Mouse (Mus musculus) liver, embryonic 14.5 days (tissue): ENCODE measurements around the gene Park7. TPM values are rescaled to one million over a fixed set of nuclear protein-coding genes. Genes with fewer than 3 reads are reported as not detected.

Experiments used
- ATAC-seq: fragments of 200-750 bp; cut with Nextera tagmentation; 2 replicates; pipeline ENCODE4 v1.8.0; 2017; ENCODE audit warnings: moderate number of reproducible peaks, mild to moderate bottlenecking, moderate library complexity; ENCODE audit not compliant: insufficient read depth
- DNase-seq, 3 experiments: peaks; one replicate each; pipeline ENCODE4 v3.0.0-alpha.2; 2012 to 2013; ENCODE audit warnings: low read depth in 3 of 3, low spot score in 3 of 3
- H3K27ac ChIP-seq: fragments of 300-500 bp; sonication (generic); 2 replicates; pipeline ENCODE4 v1.5.1; 2014; ENCODE audit warnings: moderate library complexity, mild to moderate bottlenecking, control low read depth, inconsistent platforms
- H3K27me3 ChIP-seq: fragments of 300-500 bp; sonication (generic); 2 replicates; pipeline ENCODE4 v1.6.1; 2014; ENCODE audit warnings: mild to moderate bottlenecking, low read length, moderate library complexity; ENCODE audit not compliant: control insufficient read depth, insufficient read depth
- H3K36me3 ChIP-seq: fragments of 300-500 bp; sonication (generic); replicated peaks from 2 replicates; pipeline ENCODE4 v1.6.1; 2014; ENCODE audit warnings: low read depth; ENCODE audit not compliant: control insufficient read depth, insufficient read depth
- H3K4me1 ChIP-seq, 2 experiments: fragments of 200-500 bp in 1 of 2; fragments of 300-500 bp in 1 of 2; sonication (generic) in 1 of 2; replicated peaks; 2 replicates each; pipeline ENCODE4 v1.6.1; 2012 to 2014; ENCODE audit warnings: antibody characterized with exemption in 1 of 2, inconsistent platforms in 1 of 2, low read length in 1 of 2; ENCODE audit not compliant: control insufficient read depth in 2 of 2, insufficient read depth in 2 of 2
- H3K4me2 ChIP-seq: fragments of 300-500 bp; sonication (generic); 2 replicates; pipeline ENCODE4 v1.6.1; 2014; ENCODE audit warnings: low read depth, mild to moderate bottlenecking, control low read depth, moderate library complexity
- H3K4me3 ChIP-seq, 2 experiments: fragments of 200-500 bp in 1 of 2; fragments of 300-500 bp in 1 of 2; sonication (generic) in 1 of 2; 2 replicates each; pipeline ENCODE4 v1.5.1; 2012 to 2014; ENCODE audit warnings: low read depth in 2 of 2, low read length in 2 of 2, mild to moderate bottlenecking in 2 of 2, control low read depth in 1 of 2, inconsistent platforms in 1 of 2, moderate library complexity in 1 of 2; ENCODE audit not compliant: insufficient read depth in 1 of 2
- H3K9ac ChIP-seq: fragments of 300-500 bp; sonication (generic); replicated peaks from 2 replicates; pipeline ENCODE4 v1.6.1; 2014; ENCODE audit warnings: mild to moderate bottlenecking, control low read depth, moderate library complexity
- H3K9me3 ChIP-seq: fragments of 300-500 bp; sonication (generic); 2 replicates; pipeline ENCODE4 v1.6.1; 2016; ENCODE audit warnings: low read length, mixed read lengths; ENCODE audit not compliant: control insufficient read depth
- CTCF ChIP-seq: IDR thresholded peaks from 2 replicates; pipeline ENCODE4 v1.5.1; 2016; ENCODE audit warnings: antibody characterized with exemption, low read depth, control low read depth
- EP300 ChIP-seq: IDR thresholded peaks from 2 replicates; pipeline ENCODE4 v1.6.1; 2016; ENCODE audit warnings: antibody characterized with exemption, low read depth
- WGBS: fragments of 180-500 bp; shearing (Covaris S2); extraction: QIAGEN DNeasy Blood & Tissue Kit; methylation state at CpG from one replicate; pipeline ENCODE4 v1.1.7; 2014; ENCODE audit not compliant: insufficient replicate concordance; 5-methylcytosine and 5-hydroxymethylcytosine counted together
- polyA plus RNA-seq, 2 experiments: library from polyadenylated mRNA; depleted of rRNA in 1 of 2; stranded (reverse) in 1 of 2; unstranded in 1 of 2; fragments of >200 nt; fragmentation: Nextera tagmentation in 1 of 2; extraction: Ambion mirVana in 1 of 2; gene quantifications; 2 replicates each; pipeline versions ENCODE4 v1.2.1 to v1.2.3; 2012 to 2014

The Park7 gene
- polyA plus RNA-seq, 2 experiments = 180 to 263 TPM

DNA sequence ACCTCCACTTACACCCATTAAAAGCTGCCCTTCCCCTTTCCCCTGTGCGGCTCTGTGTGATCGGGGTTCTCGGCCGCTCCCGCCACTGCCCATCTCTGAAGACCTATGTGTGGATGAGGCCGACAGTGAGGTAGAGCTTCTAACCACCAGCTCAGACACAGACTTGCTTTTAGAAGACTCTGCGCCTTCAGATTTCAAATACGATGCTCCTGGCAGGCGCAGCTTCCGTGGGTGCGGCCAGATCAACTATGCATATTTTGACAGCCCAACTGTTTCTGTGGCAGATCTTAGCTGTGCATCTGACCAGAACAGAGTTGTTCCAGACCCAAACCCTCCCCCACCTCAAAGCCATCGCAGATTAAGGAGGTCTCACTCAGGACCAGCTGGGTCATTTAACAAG, 47.7 kb downstream of the Park7 start:
- Histone ChIP-seq H3K9me3 (no peaks in the 10 kb centered on the region), H3K4me2 (no peak overlapping the region), H3K27ac (no peak overlapping the region), H3K27me3 (no peaks in the 10 kb centered on the region), H3K4me3 (no peak overlapping the region), H3K9ac (no peak overlapping the region), H3K4me1 (peaks cover 0 to 5% of the 10 kb centered on the region in 2 experiments; a peak in 2 of 4 replicates), H3K36me3 (no peaks in the 10 kb centered on the region; the same call in 1 of the 2 replicates)
- TF ChIP-seq EP300 (no peak), CTCF (no peak)
- no peak for ATAC-seq
- WGBS = 82% methylated on average over 12 of the region's 12 CpGs
- DNase-seq = no peak

- no peak for DNase-seq
- H3K27me3 ChIP-seq = no peaks in the 10 kb centered on the region
- H3K27ac ChIP-seq = no peak overlapping the region
- no peak overlapping the region for H3K4me3 ChIP-seq
- no peak overlapping the region for H3K4me2 ChIP-seq
- H3K9ac ChIP-seq = no peak overlapping the region
- no peaks in the 10 kb centered on the region; the same call in 1 of the 2 replicates for H3K36me3 ChIP-seq
- no peak for TF ChIP-seq EP300
- TF ChIP-seq CTCF = no peak
- no peak for ATAC-seq
- no peaks in the 10 kb centered on the region for H3K9me3 ChIP-seq
- 73% methylated on average over 11 of the region's 11 CpGs for WGBS
- H3K4me1 ChIP-seq = peaks cover 0 to 2% of the 10 kb centered on the region in 2 experiments; a peak in 1 of 4 replicates
Observed at GRCm38 (mm10) chr4:150866069-150866468, 48.2 kb downstream of the Park7 start.

- TF ChIP-seq EP300 (no peak), CTCF (no peak)
- DNase-seq (no peak), ATAC-seq (no peak)
- H3K9me3 ChIP-seq = no peaks in the 10 kb centered on the region
- H3K27ac ChIP-seq = no peak overlapping the region
- peaks cover 0 to 2% of the 10 kb centered on the region in 2 experiments; a peak in 1 of 4 replicates for H3K4me1 ChIP-seq
- H3K4me2 ChIP-seq = no peak overlapping the region
- no peak overlapping the region for H3K9ac ChIP-seq
- no peak overlapping the region for H3K4me3 ChIP-seq
- no peaks in the 10 kb centered on the region; the same call in 1 of the 2 replicates for H3K36me3 ChIP-seq
- H3K27me3 ChIP-seq = no peaks in the 10 kb centered on the region
Observed at GRCm38 (mm10) chr4:150865371-150865770, 48.9 kb downstream of the Park7 start.

DNA sequence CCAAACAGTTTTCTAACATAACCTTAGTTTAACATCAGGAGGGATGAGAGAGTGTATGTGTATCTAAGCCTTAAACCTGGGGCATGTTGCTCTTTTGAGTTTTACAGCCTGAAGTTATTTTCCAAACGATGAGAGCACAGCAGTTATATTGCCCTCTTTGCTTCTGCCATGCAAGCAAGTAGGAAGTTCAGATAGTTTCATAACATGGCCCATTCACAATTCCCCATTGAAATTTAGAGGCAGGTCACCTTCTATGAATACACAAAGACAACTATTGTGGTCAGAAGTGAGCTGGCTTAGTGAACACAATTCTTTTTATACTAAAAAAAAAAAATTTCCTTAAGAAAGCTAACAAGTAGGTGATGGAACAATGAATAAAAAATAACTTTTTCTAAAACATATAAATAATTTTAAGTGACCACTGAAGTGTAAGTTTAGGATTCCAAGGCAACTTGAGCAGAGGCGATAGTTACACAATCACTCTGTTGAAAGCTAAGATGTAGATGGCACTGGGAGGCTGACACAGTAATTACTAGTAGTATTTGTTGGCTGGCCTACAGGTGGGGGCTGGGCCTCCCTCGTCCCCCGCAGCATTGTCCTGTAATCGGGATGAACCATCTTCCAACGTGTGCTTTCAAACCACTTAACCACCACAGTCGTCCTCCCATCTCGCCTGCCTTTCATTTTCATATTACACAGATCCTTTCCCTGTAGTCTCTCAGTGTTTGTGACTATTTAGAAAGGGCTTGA, 51.4 kb downstream of the Park7 start:
- no peak overlapping the region for H3K4me2 ChIP-seq
- no peak overlapping the region for H3K4me3 ChIP-seq
- no peak for TF ChIP-seq CTCF
- no peak for TF ChIP-seq EP300
- no peak overlapping the region for H3K27ac ChIP-seq
- H3K9me3 ChIP-seq = no peaks in the 10 kb centered on the region
- WGBS = 43% methylated on average over 8 of the region's 8 CpGs
- ATAC-seq = no peak
- no peaks in the 10 kb centered on the region; a peak in 1 of 4 replicates for H3K4me1 ChIP-seq
- no peaks in the 10 kb centered on the region; the same call in 1 of the 2 replicates for H3K36me3 ChIP-seq
- no peaks in the 10 kb centered on the region for H3K27me3 ChIP-seq
- no peak for DNase-seq
- no peak overlapping the region for H3K9ac ChIP-seq

DNA sequence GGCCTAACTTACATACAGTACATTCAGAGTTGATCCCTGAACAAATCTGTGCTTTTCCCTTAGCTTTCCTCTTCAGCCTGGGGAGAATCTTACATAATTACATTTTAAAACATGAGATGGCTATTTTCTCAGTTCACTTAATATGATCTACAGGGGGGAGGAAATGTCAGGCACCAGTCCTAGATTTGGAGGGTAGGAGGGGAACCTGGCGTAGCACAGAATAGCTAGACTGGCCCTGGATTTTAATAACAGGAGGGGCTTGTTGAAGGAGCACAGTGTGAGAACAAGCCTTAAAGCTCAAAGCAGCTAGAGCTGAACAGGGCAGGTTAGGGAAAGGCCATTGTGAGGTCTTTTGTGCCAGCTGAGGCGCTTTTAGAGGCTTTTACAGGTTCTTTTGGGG, 53.1 kb downstream of the Park7 start:
- Histone ChIP-seq H3K9ac (no peak overlapping the region), H3K36me3 (no peaks in the 10 kb centered on the region; the same call in 1 of the 2 replicates), H3K4me3 (no peak overlapping the region), H3K9me3 (no peaks in the 10 kb centered on the region), H3K4me2 (no peak overlapping the region), H3K4me1 (no peaks in the 10 kb centered on the region; a peak in 1 of 4 replicates), H3K27me3 (peaks cover 4% of the 10 kb centered on the region), H3K27ac (no peak overlapping the region)
- WGBS = 63% methylated on average over 2 of the region's 2 CpGs
- TF ChIP-seq EP300 (no peak), CTCF (no peak)
- ATAC-seq (no peak), DNase-seq (no peak)
